In genomic region chr6:47953191-47953726, GRCm38 (mm10) we compare ENCODE assay signal across 8 mouse cellular contexts. TPM values are rescaled to one million over a fixed set of nuclear protein-coding genes. Genes with fewer than 3 reads are reported as not detected.
DNase-seq lines count a peak whose midpoint lies in the region; ATAC-seq and TF ChIP-seq lines count a peak whose summit lies in the region.

Gene Zfp956, plus strand, starts transcription at chr6:47953390.

- H3K4me3 ChIP-seq in G1E (ENCODE audit: low read depth, low read length): peak within 1 kb of the TSS; percentile 80
- H3K4me3 ChIP-seq in forebrain, embryonic 16.5 days (replicated peaks; ENCODE audit: low read length): peak within 1 kb of the TSS; percentile 71
- peak within 1 kb of the TSS; percentile 71 for H3K4me3 ChIP-seq in layer of hippocampus, adult 2 months
- H3K4me3 ChIP-seq in lung, embryonic 14.5 days (ENCODE audit: low read depth, low read length): peak within 1 kb of the TSS; percentile 56
- H3K4me3 ChIP-seq in olfactory bulb, adult 2 months (ENCODE audit: insufficient read depth, low read depth, low read length): peak within 1 kb of the TSS; percentile 93
- H3K4me3 ChIP-seq in thymus, adult 2 months (ENCODE audit: control insufficient read depth, insufficient read depth, low read length): peak within 1 kb of the TSS; percentile 97

- no peaks in the 10 kb centered on the region for H3K9me3 ChIP-seq in G1E (replicated peaks)
- H3K9me3 ChIP-seq in forebrain, embryonic 16.5 days (ENCODE audit: control insufficient read depth, low read length): no peaks in the 10 kb centered on the region
- no peaks in the 10 kb centered on the region for H3K9me3 ChIP-seq in lung, embryonic 14.5 days (ENCODE audit: low read depth, low read length)

- DNase-seq in G1E (ENCODE audit: low spot score): peak; percentile 99
- DNase-seq in cerebellum, adult 18-20 months: peak; percentile 94 to 98
- DNase-seq in heart, postnatal 36 days: peak; percentile 92 to 95
- DNase-seq in layer of hippocampus, adult 2 months (ENCODE audit: low spot score in 2 of 2): peak; percentile 94 to 95
- DNase-seq in lung, embryonic 14.5 days: peak; percentile 97
- peak; percentile 98 for DNase-seq in thymus, adult 2 months

- WGBS in forebrain, embryonic 16.5 days: under 1% methylated on average over 31 of the region's 31 CpGs
- WGBS in lung, embryonic 14.5 days: under 1% methylated on average over 31 of the region's 31 CpGs
- WGBS in olfactory bulb, adult 2 months: under 1% methylated on average over 31 of the region's 31 CpGs
- under 1% methylated on average over 31 of the region's 31 CpGs for WGBS in thymus, adult 2 months

- peaks cover 33% of the 10 kb centered on the region for H3K36me3 ChIP-seq in G1E (replicated peaks)
- H3K36me3 ChIP-seq in forebrain, embryonic 16.5 days (ENCODE audit: control insufficient read depth, insufficient read depth): 0 out of 2 replicates have a peak, but pooled peaks cover 2% of the 10 kb centered on the region
- H3K36me3 ChIP-seq in lung, embryonic 14.5 days (ENCODE audit: insufficient read depth): peaks cover 3% of the 10 kb centered on the region; the same call in 1 of the 2 replicates
- peaks cover 8% of the 10 kb centered on the region; the same call in 1 of the 2 replicates for H3K36me3 ChIP-seq in thymus, adult 2 months (ENCODE audit: control insufficient read depth, insufficient read depth, low read length)

- peak within 1 kb of the TSS; percentile 63 for H3K27ac ChIP-seq in forebrain, embryonic 16.5 days (ENCODE audit: low read length)
- H3K27ac ChIP-seq in layer of hippocampus, adult 2 months: peak within 1 kb of the TSS; percentile 83
- peak within 1 kb of the TSS; percentile 38; the same call in 1 of the 2 replicates for H3K27ac ChIP-seq in lung, embryonic 14.5 days (ENCODE audit: low read depth)
- peak within 1 kb of the TSS; percentile 66 for H3K27ac ChIP-seq in olfactory bulb, adult 2 months (ENCODE audit: insufficient read depth, low read depth, low read length)
- H3K27ac ChIP-seq in thymus, adult 2 months (ENCODE audit: control insufficient read depth, insufficient read depth, low read length): no peak within 1 kb of the TSS

- TF ChIP-seq POLR2A in olfactory bulb, adult 2 months (IDR thresholded peaks at IDR 0.05; ENCODE audit: insufficient read depth, low read depth, low read length): peak; percentile 69
- no peak for TF ChIP-seq POLR2A in thymus, adult 2 months (IDR thresholded peaks at IDR 0.05; ENCODE audit: control insufficient read depth, extremely low read depth, insufficient read depth, low read length, poor library complexity)

- H3K4me1 ChIP-seq in G1E (ENCODE audit: insufficient read depth, low read depth, low read length): peaks cover 24% of the 10 kb centered on the region
- H3K4me1 ChIP-seq in forebrain, embryonic 16.5 days (replicated peaks; ENCODE audit: control insufficient read depth, insufficient read depth, low read length): peaks cover 11% of the 10 kb centered on the region
- no peaks in the 10 kb centered on the region for H3K4me1 ChIP-seq in lung, embryonic 14.5 days (ENCODE audit: insufficient read depth)
- peaks cover 3% of the 10 kb centered on the region; the same call in 1 of the 2 replicates for H3K4me1 ChIP-seq in olfactory bulb, adult 2 months (ENCODE audit: control insufficient read depth, insufficient read depth, low read length)
- H3K4me1 ChIP-seq in thymus, adult 2 months (replicated peaks; ENCODE audit: control insufficient read depth, insufficient read depth, low read length): no peaks in the 10 kb centered on the region

- no peak for TF ChIP-seq CTCF in G1E (IDR thresholded peaks at IDR 0.05; ENCODE audit: low read depth, low read length)
- peak; percentile 41 for TF ChIP-seq CTCF in layer of hippocampus, adult 2 months (conservative IDR thresholded peaks at IDR 0.05)
- no peak for TF ChIP-seq CTCF in lung, embryonic 14.5 days (IDR thresholded peaks at IDR 0.05; ENCODE audit: low read depth)
- TF ChIP-seq CTCF in olfactory bulb, adult 2 months (IDR thresholded peaks at IDR 0.05; ENCODE audit: insufficient read depth, low read depth, low read length): no peak
- 0 out of 2 replicates have a peak, but pooled peaks have one; percentile 42 for TF ChIP-seq CTCF in thymus, adult 2 months (IDR thresholded peaks at IDR 0.05; ENCODE audit: borderline replicate concordance, control insufficient read depth, extremely low read depth, insufficient read depth, low read length, poor library complexity)

- H3K27me3 ChIP-seq in G1E (ENCODE audit: insufficient read depth, low read length): 0 out of 2 replicates have a peak, but pooled peaks cover 3% of the 10 kb centered on the region
- H3K27me3 ChIP-seq in forebrain, embryonic 16.5 days (replicated peaks; ENCODE audit: control insufficient read depth, insufficient read depth, low read length): no peaks in the 10 kb centered on the region
- no peaks in the 10 kb centered on the region for H3K27me3 ChIP-seq in lung, embryonic 14.5 days (ENCODE audit: insufficient read depth, low read length)
- H3K27me3 ChIP-seq in thymus, adult 2 months (ENCODE audit: control insufficient read depth, insufficient read depth, low read length): no peaks in the 10 kb centered on the region

- peak; percentile 99 for ATAC-seq in G1E (ENCODE audit: extremely low read depth, insufficient number of reproducible peaks, low FRiP score, poor library complexity, severe bottlenecking)
- ATAC-seq in forebrain, embryonic 16.5 days: peak; percentile 100
- ATAC-seq in lung, embryonic 14.5 days (ENCODE audit: insufficient read depth): peak; percentile 100

- intact Hi-C loops in heart, postnatal 36 days (cut with DNase I): no loop called here

- peak within 1 kb of the TSS; percentile 85 for H3K4me2 ChIP-seq in forebrain, embryonic 16.5 days (ENCODE audit: low read length)
- H3K4me2 ChIP-seq in lung, embryonic 14.5 days: peak within 1 kb of the TSS; percentile 70

- peak within 1 kb of the TSS; percentile 75 for H3K9ac ChIP-seq in forebrain, embryonic 16.5 days (replicated peaks; ENCODE audit: low read depth, low read length)
- H3K9ac ChIP-seq in lung, embryonic 14.5 days: peak within 1 kb of the TSS; percentile 64

RNA-seq across cellular contexts. Expression of gene Zfp956, which starts in this region (rescaled TPM):
- total RNA-seq in G1E (2014; fragmentation: Nextera tagmentation) (6.2 and 6.5 TPM in 2 replicates), G1E (2017) (5.8 and 8.6 TPM in 2 replicates)
- 5.5 and 8.0 TPM in 2 replicates for polyA plus RNA-seq in G1E (2012)
- polyA plus RNA-seq in forebrain, embryonic 16.5 days (2015; fragmentation: Nextera tagmentation; extraction: Ambion mirVana): 23.2 and 24.6 TPM in 2 replicates
- 1 to 10 TPM; 1.3 to 3.1 TPM for total RNA-seq in heart, postnatal 36 days (2021)
- total RNA-seq in layer of hippocampus, adult 2 months (2021): 10 to 100 TPM; 25.1 to 26.2 TPM
- 8.4 and 8.6 TPM in 2 replicates for polyA plus RNA-seq in lung, embryonic 14.5 days (2014; fragmentation: Nextera tagmentation; extraction: Ambion mirVana)
- polyA plus RNA-seq in olfactory bulb, adult 2 months (2012; ENCODE audit: insufficient read depth, insufficient read length, low replicate concordance, missing spikeins): not detected in 2 replicates
- 35.6 and 38.4 TPM in 2 replicates for polyA plus RNA-seq in thymus, adult 2 months (2012; rRNA removed)

Comparison
In these comparisons a context has a peak if more than half of its experiments do, and no peak if none do; other contexts are left out.
1. CTCF ChIP-seq: peak in layer of hippocampus, adult 2 months (single experiment) and thymus, adult 2 months (single experiment); none in G1E (single experiment), lung, embryonic 14.5 days (single experiment) and olfactory bulb, adult 2 months (single experiment).
2. Peak in every context shown above with its lines, with median percentiles within 50 percentile points of each other: ATAC-seq, DNase-seq and H3K4me3 ChIP-seq.